Mouse (Mus musculus) small intestine, adult 2 months (tissue): Measurements from ENCODE around the gene Corin.

ENCODE experiments used
- CTCF ChIP-seq: fragments of 200-500 bp; IDR thresholded peaks from 2 replicates; pipeline ENCODE4 v1.5.1; 2012; ENCODE audit warnings: low read depth, mild to moderate bottlenecking, control low read depth, inconsistent platforms, low read length, moderate library complexity, mixed read lengths; ENCODE audit not compliant: insufficient replicate concordance, insufficient read length; ENCODE audit errors: extremely low read depth
- POLR2A ChIP-seq: fragments of 200-500 bp; IDR thresholded peaks from 2 replicates; pipeline ENCODE4 v1.6.1; 2012; ENCODE audit warnings: low read depth, mild to moderate bottlenecking, control low read depth, inconsistent platforms, low read length, moderate library complexity

GRCm38 (mm10) chr5:72380616-72381015, 123.7 kb downstream of the Corin start:
- TF ChIP-seq CTCF: no peak
- no peak for TF ChIP-seq POLR2A
